Mouse (Mus musculus) kidney, postnatal 0 days (tissue): ENCODE measurements around the gene Atxn3. TPM values are rescaled to one million over a fixed set of nuclear protein-coding genes. Genes with fewer than 3 reads are reported as not detected.
A peak's percentile ranks its signal among the peaks of the same experiment; 100 is the strongest.

Source experiments
- ATAC-seq: fragments of 200-750 bp; cut with Nextera tagmentation; replicated peaks from 2 replicates; pipeline ENCODE4 v1.8.0; 2017; ENCODE audit warnings: low read depth, moderate number of reproducible peaks, moderate TSS enrichment, moderate library complexity; ENCODE audit not compliant: low FRiP score
- DNase-seq: peaks from one replicate; pipeline ENCODE4 v3.0.0-alpha.2; 2016; ENCODE audit warnings: low spot score
- H3K27ac ChIP-seq: fragments of 300-500 bp; sonication (generic); 2 replicates; pipeline ENCODE4 v1.5.1; 2014; ENCODE audit warnings: mild to moderate bottlenecking
- H3K27me3 ChIP-seq: fragments of 300-500 bp; sonication (generic); 2 replicates; pipeline ENCODE4 v1.6.1; 2014; ENCODE audit warnings: low read length, mixed read lengths; ENCODE audit not compliant: insufficient read depth
- H3K36me3 ChIP-seq: fragments of 300-500 bp; sonication (generic); 2 replicates; pipeline ENCODE4 v1.6.1; 2014; ENCODE audit warnings: low read length, mixed read lengths; ENCODE audit not compliant: insufficient read depth
- H3K4me1 ChIP-seq: fragments of 300-500 bp; sonication (generic); replicated peaks from 2 replicates; pipeline ENCODE4 v1.6.1; 2014; ENCODE audit warnings: antibody characterized with exemption, low read length, mixed read lengths; ENCODE audit not compliant: insufficient read depth
- H3K4me2 ChIP-seq: fragments of 300-500 bp; sonication (generic); 2 replicates; pipeline ENCODE4 v1.6.1; 2014; ENCODE audit warnings: mild to moderate bottlenecking, low read length, moderate library complexity, mixed read lengths
- H3K4me3 ChIP-seq: fragments of 300-500 bp; sonication (generic); replicated peaks from 2 replicates; pipeline ENCODE4 v1.5.1; 2014; ENCODE audit warnings: low read depth, low read length
- H3K9ac ChIP-seq: fragments of 300-500 bp; sonication (generic); 2 replicates; pipeline ENCODE4 v1.6.1; 2014; ENCODE audit warnings: low read depth, low read length
- H3K9me3 ChIP-seq: fragments of 300-500 bp; sonication (generic); replicated peaks from 2 replicates; pipeline ENCODE4 v1.6.1; 2016; ENCODE audit warnings: low read length, inconsistent platforms, mixed read lengths
- CTCF ChIP-seq: IDR thresholded peaks from 2 replicates; pipeline ENCODE4 v1.5.1; 2016; ENCODE audit warnings: antibody characterized with exemption, low read depth, mild to moderate bottlenecking, moderate library complexity
- WGBS: fragments of 180-500 bp; shearing (Covaris S2); extraction: QIAGEN DNeasy Blood & Tissue Kit; methylation state at CpG from one replicate; pipeline ENCODE4 v1.1.7; 2014; 5-methylcytosine and 5-hydroxymethylcytosine counted together
- polyA plus RNA-seq: library from polyadenylated mRNA; unstranded; fragments of >200 nt; fragmentation: Nextera tagmentation; extraction: Ambion mirVana; gene quantifications from 2 replicates; pipeline ENCODE4 v1.2.1, GENCODE M21; 2015

The Atxn3 gene
- polyA plus RNA-seq, 1 experiment from 2014 or later, result 13.9 TPM

DNA sequence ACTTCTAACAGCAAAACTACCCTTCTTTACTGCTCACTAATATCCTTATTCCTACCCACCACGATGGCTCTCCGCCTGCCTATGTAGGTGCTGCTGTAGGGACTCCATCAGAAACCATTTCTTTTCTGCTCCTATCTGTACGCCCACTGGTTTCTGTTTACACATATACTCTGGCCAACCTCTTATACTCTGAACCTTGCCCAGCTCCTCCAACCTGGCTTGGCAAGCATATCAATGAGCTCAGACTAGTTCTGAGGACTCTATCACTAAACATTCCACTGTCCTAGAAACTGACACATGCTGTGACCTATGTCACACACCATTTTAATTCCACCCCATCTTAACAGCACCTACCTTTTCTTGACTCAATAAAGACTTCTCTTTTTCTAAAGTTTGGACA is 68.7 kb downstream of the Atxn3 start:
- no peak for DNase-seq
- no peaks in the 10 kb centered on the region for H3K4me1 ChIP-seq
- no peak for TF ChIP-seq CTCF
- ATAC-seq, result no peak
- H3K4me2 ChIP-seq, result no peak overlapping the region
- H3K4me3 ChIP-seq, result no peak overlapping the region
- no peak overlapping the region for H3K9ac ChIP-seq
- H3K9me3 ChIP-seq, result no peaks in the 10 kb centered on the region
- no peak overlapping the region for H3K27ac ChIP-seq
- H3K36me3 ChIP-seq, result peaks cover 35% of the 10 kb centered on the region
- no peaks in the 10 kb centered on the region for H3K27me3 ChIP-seq
- WGBS, result 95% methylated on average over 3 of the region's 3 CpGs

DNA sequence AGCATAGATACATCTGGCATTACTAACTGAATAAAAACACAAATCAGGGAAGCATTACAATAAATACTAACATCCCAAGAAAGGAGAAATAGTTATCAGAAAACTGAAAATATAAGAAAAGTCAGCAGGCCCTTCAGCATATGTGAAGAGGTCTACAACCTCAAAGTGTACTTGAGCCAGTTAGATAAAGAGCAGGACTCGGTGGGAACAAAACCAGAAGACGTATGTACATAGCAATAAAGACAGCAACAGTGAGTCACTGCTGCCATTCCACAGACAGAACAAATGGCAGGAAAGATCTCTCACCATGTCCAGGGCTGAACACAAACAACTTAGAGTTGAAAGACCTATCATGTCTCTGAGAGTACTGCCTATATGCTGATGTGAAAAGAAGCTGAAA is 69.7 kb downstream of the Atxn3 start:
- DNase-seq (no peak), ATAC-seq (no peak)
- no peak for TF ChIP-seq CTCF
- no peaks in the 10 kb centered on the region for H3K27me3 ChIP-seq
- peaks cover 41% of the 10 kb centered on the region for H3K36me3 ChIP-seq
- no peak overlapping the region for H3K4me3 ChIP-seq
- 83% methylated on average over 2 of the region's 2 CpGs for WGBS
- H3K4me2 ChIP-seq, result no peak overlapping the region
- H3K9ac ChIP-seq, result no peak overlapping the region
- no peaks in the 10 kb centered on the region for H3K4me1 ChIP-seq
- no peak overlapping the region for H3K27ac ChIP-seq
- H3K9me3 ChIP-seq, result no peaks in the 10 kb centered on the region

DNA sequence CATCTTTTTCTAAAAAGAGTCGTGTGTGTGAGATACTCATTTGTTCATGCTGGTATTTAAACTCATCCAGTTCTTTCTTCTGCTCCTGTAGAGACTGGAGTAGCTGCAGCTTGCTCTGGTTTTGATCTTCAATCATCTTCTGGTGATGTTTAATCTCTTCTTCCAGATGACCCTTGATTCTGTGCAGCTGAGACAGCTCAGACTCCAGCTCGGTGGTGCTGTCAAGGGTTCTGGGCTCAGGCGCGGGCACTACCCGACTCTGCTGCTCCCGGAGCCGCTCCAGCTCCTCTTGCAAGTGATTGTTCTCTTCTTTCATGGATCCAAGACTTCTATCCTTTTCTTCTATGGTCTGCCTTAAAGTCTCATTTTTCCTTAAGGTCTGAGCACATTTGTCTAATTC is 73.1 kb downstream of the Atxn3 start:
- WGBS, result 91% methylated on average over 7 of the region's 7 CpGs
- Histone ChIP-seq H3K9me3 (no peaks in the 10 kb centered on the region), H3K4me1 (no peaks in the 10 kb centered on the region), H3K4me3 (no peak overlapping the region), H3K4me2 (no peak overlapping the region), H3K9ac (no peak overlapping the region), H3K27ac (no peak overlapping the region), H3K36me3 (peaks cover 31% of the 10 kb centered on the region), H3K27me3 (no peaks in the 10 kb centered on the region)
- ATAC-seq, result no peak
- no peak for DNase-seq
- no peak for TF ChIP-seq CTCF

DNA sequence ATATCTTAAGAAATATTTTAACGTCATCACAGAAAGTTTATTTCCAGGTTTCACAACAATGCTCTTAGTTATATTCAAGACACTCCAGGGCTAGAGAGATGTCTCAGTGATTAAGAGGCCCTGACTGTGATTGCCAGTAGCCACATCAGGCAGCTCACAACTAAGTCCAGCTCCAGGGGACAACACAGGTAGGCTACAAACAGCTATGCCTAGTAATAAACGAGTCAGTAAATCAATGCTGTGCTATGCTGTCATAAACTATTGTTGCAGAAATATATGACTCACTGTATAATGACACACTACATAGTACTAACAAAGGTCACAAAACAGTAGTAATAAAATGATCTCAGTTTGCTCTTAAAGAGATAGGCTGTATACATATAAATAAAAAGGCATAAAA is 81.7 kb downstream of the Atxn3 start:
- ATAC-seq (no peak), DNase-seq (no peak)
- H3K27ac ChIP-seq, result no peak overlapping the region
- no peak overlapping the region for H3K4me3 ChIP-seq
- no peaks in the 10 kb centered on the region for H3K4me1 ChIP-seq
- TF ChIP-seq CTCF, result no peak
- no peaks in the 10 kb centered on the region for H3K27me3 ChIP-seq
- H3K36me3 ChIP-seq, result peaks cover 21% of the 10 kb centered on the region
- 82% methylated on average over 2 of the region's 2 CpGs for WGBS
- H3K9me3 ChIP-seq, result no peaks in the 10 kb centered on the region
- H3K9ac ChIP-seq, result no peak overlapping the region
- no peak overlapping the region for H3K4me2 ChIP-seq

DNA sequence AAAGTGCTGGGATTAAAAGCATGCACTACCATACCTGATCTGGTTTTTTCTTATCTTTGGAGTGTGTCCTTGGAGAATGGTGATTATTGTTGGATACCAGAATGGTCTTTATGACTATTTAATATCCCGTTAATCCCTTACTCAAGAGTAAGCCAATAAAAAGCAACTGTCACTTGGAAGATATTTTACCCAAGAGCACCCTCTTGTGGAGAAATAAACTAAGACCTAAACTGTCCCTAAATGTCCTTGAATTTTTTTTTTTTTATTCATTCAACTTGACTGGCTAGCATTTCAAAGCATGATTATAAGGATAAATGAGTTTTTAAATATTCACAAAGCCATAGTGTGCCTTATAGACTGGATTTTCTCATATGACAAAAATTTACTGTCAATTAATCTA is 82.9 kb downstream of the Atxn3 start:
- H3K27me3 ChIP-seq, result no peaks in the 10 kb centered on the region
- 59% methylated on average over 1 of the region's 1 CpGs for WGBS
- TF ChIP-seq CTCF, result peak; percentile 69
- no peak overlapping the region for H3K9ac ChIP-seq
- H3K4me1 ChIP-seq, result no peaks in the 10 kb centered on the region
- no peak overlapping the region for H3K4me3 ChIP-seq
- no peak; the same call in 1 of the 2 replicates for ATAC-seq
- H3K4me2 ChIP-seq, result no peak overlapping the region
- H3K27ac ChIP-seq, result no peak overlapping the region
- no peaks in the 10 kb centered on the region for H3K9me3 ChIP-seq
- peaks cover 24% of the 10 kb centered on the region for H3K36me3 ChIP-seq
- DNase-seq, result peak; percentile 86

Other genes with a start within 250 kb of the Atxn3 start
- gene Tc2n, start 239.7 kb downstream of the Atxn3 start, polyA plus RNA-seq, result 0.37 and 0.58 TPM in 2 replicates
- 162 and 187 TPM in 2 replicates for gene Fbln5, start 139.2 kb downstream of the Atxn3 start, polyA plus RNA-seq
- 21.7 and 25.8 TPM in 2 replicates for gene Trip11, start 45.0 kb downstream of the Atxn3 start, polyA plus RNA-seq
- gene Cpsf2, start 17.7 kb upstream of the Atxn3 start, polyA plus RNA-seq, result 21.7 and 23.9 TPM in 2 replicates
- gene Slc24a4, start 170.5 kb upstream of the Atxn3 start, polyA plus RNA-seq, result not detected in 2 replicates